Mouse (Mus musculus): ENCODE data around the gene Mpp1. TPM values are rescaled to one million over a fixed set of nuclear protein-coding genes. Genes with fewer than 3 reads are reported as not detected.
A peak's percentile ranks its signal among the peaks of the same experiment; 100 is the strongest.
"Not testable (repeated sequence)": the region's sequence is repeated elsewhere in the genome, so short reads cannot be mapped to it uniquely, and the experiment has no call there.

Gene Mpp1
- 19.4 and 22.4 TPM in 2 replicates for total RNA-seq (2014; rRNA removed)
- 23.2 TPM in 2 replicates for polyA plus RNA-seq (2015; fragmentation: Nextera tagmentation; extraction: Ambion mirVana)

- ATAC-seq (peak; percentile 99), DNase-seq (ENCODE audit: low spot score) (peak; percentile 83)
- H3K27me3 ChIP-seq (ENCODE audit: insufficient read depth, low read length): no peaks in the 10 kb centered on the region
- H3K36me3 ChIP-seq (ENCODE audit: insufficient read depth, low read length): no peaks in the 10 kb centered on the region
- peak within 1 kb of the TSS; percentile 58 for H3K9ac ChIP-seq (replicated peaks; ENCODE audit: low read length)
- peak within 1 kb of the TSS; percentile 60 for H3K27ac ChIP-seq
- H3K4me2 ChIP-seq (ENCODE audit: low read depth, low read length): peak within 1 kb of the TSS; percentile 62
- WGBS: 29% methylated on average over 36 of the region's 36 CpGs
- no peaks in the 10 kb centered on the region for H3K4me1 ChIP-seq (ENCODE audit: insufficient read depth, low read length)
- no peaks in the 10 kb centered on the region for H3K9me3 ChIP-seq (ENCODE audit: low read length)
- peak within 1 kb of the TSS; percentile 48 for H3K4me3 ChIP-seq (ENCODE audit: low read length)
- no peak for TF ChIP-seq CTCF (IDR thresholded peaks at IDR 0.05; ENCODE audit: low read depth)
Measured at GRCm38 (mm10) chrX:75130467-75131160, at the start of gene Mpp1. TSS of gene Mpp1 (minus strand) at chrX:75131016.

DNA sequence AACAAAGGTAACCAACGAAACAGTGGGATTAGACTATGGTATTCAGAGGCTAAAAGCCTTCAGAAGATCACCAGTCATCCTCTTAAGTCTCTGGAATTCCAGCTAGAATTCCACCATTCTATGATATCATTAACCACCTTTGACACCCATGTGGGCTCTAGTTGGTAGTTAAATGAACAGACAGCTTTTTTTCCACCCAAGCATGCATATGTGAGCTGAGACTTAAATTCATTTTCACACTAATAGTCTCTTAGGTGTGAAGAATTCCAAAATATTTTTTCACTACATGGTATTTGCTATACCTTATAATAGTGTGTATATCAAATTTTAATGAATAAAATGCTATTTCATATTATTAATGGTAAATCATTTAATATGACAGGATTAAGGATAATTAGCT lies 32.9 kb upstream of the Mpp1 start, which contains the start of gene Smim9:
Smim9 (minus strand) TSS at position 101 of the 400 bp plus-strand sequence.
- Histone ChIP-seq H3K27ac (no peak within 1 kb of the TSS), H3K4me2 (ENCODE audit: low read depth, low read length) (no peak within 1 kb of the TSS), H3K4me3 (ENCODE audit: low read length) (no peak within 1 kb of the TSS), H3K36me3 (ENCODE audit: insufficient read depth, low read length) (no peaks in the 10 kb centered on the region), H3K4me1 (ENCODE audit: insufficient read depth, low read length) (no peaks in the 10 kb centered on the region), H3K9ac (replicated peaks; ENCODE audit: low read length) (no peak within 1 kb of the TSS), H3K9me3 (ENCODE audit: low read length) (no peaks in the 10 kb centered on the region), H3K27me3 (ENCODE audit: insufficient read depth, low read length) (no peaks in the 10 kb centered on the region)
- no peak for TF ChIP-seq CTCF (IDR thresholded peaks at IDR 0.05; ENCODE audit: low read depth)
- no peak for DNase-seq (ENCODE audit: low spot score)
- ATAC-seq: no peak
- WGBS: 71% methylated on average over 1 of the region's 1 CpGs

DNA sequence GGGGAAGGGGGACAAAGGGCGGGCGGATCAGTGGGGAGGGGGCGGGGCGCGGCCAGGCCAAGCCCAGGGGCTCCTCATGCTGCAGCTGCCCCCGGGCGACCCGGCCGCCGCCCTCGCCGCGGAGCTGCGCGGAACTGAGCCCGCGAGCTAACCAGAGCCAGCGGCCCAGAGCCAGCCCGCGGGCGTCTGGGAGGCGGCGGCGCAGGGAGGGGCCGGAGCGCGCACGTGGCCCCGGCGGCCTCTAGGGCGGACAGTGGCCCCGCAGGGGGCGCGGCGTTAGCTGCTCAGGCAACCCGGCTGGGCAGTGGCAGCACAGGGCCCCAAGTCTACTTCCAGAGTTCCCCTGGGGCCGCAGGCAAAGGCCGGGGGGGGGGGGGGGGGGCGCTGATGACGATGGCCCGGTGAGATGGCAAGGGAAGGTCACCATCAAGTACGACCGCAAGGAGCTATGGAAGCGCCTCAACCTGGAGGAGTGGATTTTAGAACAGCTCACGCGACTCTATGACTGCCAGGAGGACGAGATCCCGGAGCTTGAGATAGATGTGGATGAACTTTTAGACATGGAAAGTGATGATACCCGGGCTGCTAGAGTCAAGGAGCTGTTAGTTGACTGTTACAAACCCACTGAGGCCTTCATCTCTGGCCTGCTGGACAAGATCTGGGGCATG lies 24.9 kb upstream of the Mpp1 start:
- Histone ChIP-seq H3K9ac (replicated peaks; ENCODE audit: low read length) (0 out of 2 replicates have a peak overlapping the region, but pooled peaks have one; percentile 28), H3K4me3 (ENCODE audit: low read length) (peak overlapping the region; percentile 38), H3K9me3 (ENCODE audit: low read length) (no peaks in the 10 kb centered on the region), H3K36me3 (ENCODE audit: insufficient read depth, low read length) (no peaks in the 10 kb centered on the region), H3K27me3 (ENCODE audit: insufficient read depth, low read length) (no peaks in the 10 kb centered on the region), H3K27ac (no peak overlapping the region), H3K4me2 (ENCODE audit: low read depth, low read length) (peak overlapping the region; percentile 57), H3K4me1 (ENCODE audit: insufficient read depth, low read length) (no peaks in the 10 kb centered on the region)
- TF ChIP-seq CTCF (IDR thresholded peaks at IDR 0.05; ENCODE audit: low read depth): no peak
- ATAC-seq (peak; percentile 80), DNase-seq (ENCODE audit: low spot score) (peak; percentile 26)
- 38% methylated on average over 44 of the region's 49 CpGs for WGBS

GRCm38 (mm10) chrX:75152249-75152648 lies 21.4 kb upstream of the Mpp1 start:
- H3K9ac ChIP-seq (replicated peaks; ENCODE audit: low read length): no peak overlapping the region
- no peak for ATAC-seq
- no peaks in the 10 kb centered on the region for H3K9me3 ChIP-seq (ENCODE audit: low read length)
- TF ChIP-seq CTCF (IDR thresholded peaks at IDR 0.05; ENCODE audit: low read depth): no peak
- DNase-seq (ENCODE audit: low spot score): no peak
- 58% methylated on average over 1 of the region's 1 CpGs for WGBS
- H3K4me3 ChIP-seq (ENCODE audit: low read length): no peak overlapping the region
- no peak overlapping the region for H3K27ac ChIP-seq
- no peaks in the 10 kb centered on the region for H3K4me1 ChIP-seq (ENCODE audit: insufficient read depth, low read length)
- no peaks in the 10 kb centered on the region for H3K27me3 ChIP-seq (ENCODE audit: insufficient read depth, low read length)
- no peak overlapping the region for H3K4me2 ChIP-seq (ENCODE audit: low read depth, low read length)
- no peaks in the 10 kb centered on the region for H3K36me3 ChIP-seq (ENCODE audit: insufficient read depth, low read length)

DNA sequence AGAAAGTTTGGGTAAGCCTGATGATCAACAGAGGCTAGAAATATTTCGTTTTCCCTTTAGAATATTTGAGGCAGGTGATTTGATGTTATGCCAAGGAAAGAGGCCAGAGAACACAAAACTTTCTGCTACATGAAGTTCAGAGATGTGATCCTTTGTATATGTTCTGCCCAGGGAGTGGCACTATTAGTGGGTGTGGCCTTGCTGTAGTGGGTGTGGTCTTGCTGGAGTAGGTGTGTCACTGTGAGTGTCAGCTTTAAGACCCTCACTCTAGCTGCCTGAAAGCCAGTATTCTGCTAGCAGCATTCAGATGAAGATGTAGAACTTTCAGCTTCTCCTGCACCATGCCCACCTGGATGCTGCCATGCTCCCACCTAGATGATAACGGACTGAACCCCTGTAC lies 19.5 kb upstream of the Mpp1 start:
- TF ChIP-seq CTCF (IDR thresholded peaks at IDR 0.05; ENCODE audit: low read depth): no peak
- H3K27ac ChIP-seq: no peak overlapping the region
- no peak for ATAC-seq
- WGBS: 75% methylated on average over 2 of the region's 2 CpGs
- H3K4me2 ChIP-seq (ENCODE audit: low read depth, low read length): no peak overlapping the region
- no peaks in the 10 kb centered on the region for H3K4me1 ChIP-seq (ENCODE audit: insufficient read depth, low read length)
- H3K9me3 ChIP-seq (ENCODE audit: low read length): no peaks in the 10 kb centered on the region
- no peak for DNase-seq (ENCODE audit: low spot score)
- H3K9ac ChIP-seq (replicated peaks; ENCODE audit: low read length): no peak overlapping the region
- no peaks in the 10 kb centered on the region for H3K36me3 ChIP-seq (ENCODE audit: insufficient read depth, low read length)
- no peak overlapping the region for H3K4me3 ChIP-seq (ENCODE audit: low read length)
- H3K27me3 ChIP-seq (ENCODE audit: insufficient read depth, low read length): no peaks in the 10 kb centered on the region

- WGBS: 83% methylated on average over 4 of the region's 4 CpGs
- no peak for DNase-seq (ENCODE audit: low spot score)
- TF ChIP-seq CTCF (IDR thresholded peaks at IDR 0.05; ENCODE audit: low read depth): no peak
- H3K4me1 ChIP-seq (ENCODE audit: insufficient read depth, low read length): no peaks in the 10 kb centered on the region
- H3K9me3 ChIP-seq (ENCODE audit: low read length): no peaks in the 10 kb centered on the region
- H3K9ac ChIP-seq (replicated peaks; ENCODE audit: low read length): no peak overlapping the region
- no peaks in the 10 kb centered on the region for H3K36me3 ChIP-seq (ENCODE audit: insufficient read depth, low read length)
- ATAC-seq: no peak
- H3K4me3 ChIP-seq (ENCODE audit: low read length): no peak overlapping the region
- H3K27me3 ChIP-seq (ENCODE audit: insufficient read depth, low read length): no peaks in the 10 kb centered on the region
- H3K27ac ChIP-seq: no peak overlapping the region
- no peak overlapping the region for H3K4me2 ChIP-seq (ENCODE audit: low read depth, low read length)
Measured at GRCm38 (mm10) chrX:75148414-75148813, 17.6 kb upstream of the Mpp1 start.

- not testable (repeated sequence) for DNase-seq (ENCODE audit: low spot score); H3K27ac ChIP-seq; H3K36me3 ChIP-seq (ENCODE audit: insufficient read depth, low read length); H3K4me1 ChIP-seq (ENCODE audit: insufficient read depth, low read length); H3K9me3 ChIP-seq (ENCODE audit: low read length); H3K27me3 ChIP-seq (ENCODE audit: insufficient read depth, low read length); H3K9ac ChIP-seq (replicated peaks; ENCODE audit: low read length)
- 40% methylated on average over 27 of the region's 42 CpGs for WGBS
- Histone ChIP-seq H3K4me2 (ENCODE audit: low read depth, low read length) (peak overlapping the region; percentile 54), H3K4me3 (ENCODE audit: low read length) (peak overlapping the region; percentile 32)
- ATAC-seq: peak; percentile 55
Measured at GRCm38 (mm10) chrX:75143124-75143555, 12.3 kb upstream of the Mpp1 start.

All from hindbrain, postnatal 0 days (tissue).